Mouse (Mus musculus) lung, postnatal 0 days (tissue): ENCODE data around the gene Parm1. TPM values are rescaled to one million over a fixed set of nuclear protein-coding genes. Genes with fewer than 3 reads are reported as not detected.

Experiments used
- ATAC-seq: fragments of 200-750 bp; cut with Nextera tagmentation; 2 replicates; pipeline ENCODE4 v1.8.0; 2017; ENCODE audit warnings: moderate library complexity
- DNase-seq: peaks from one replicate; pipeline ENCODE4 v3.0.0-alpha.2; 2016; ENCODE audit warnings: low spot score
- H3K27ac ChIP-seq: fragments of 300-500 bp; sonication (generic); 2 replicates; pipeline ENCODE4 v1.5.1; 2014; ENCODE audit warnings: antibody characterized with exemption, mild to moderate bottlenecking, low read length, mixed read lengths
- H3K27me3 ChIP-seq: fragments of 300-500 bp; sonication (generic); replicated peaks from 2 replicates; pipeline ENCODE4 v1.6.1; 2014; ENCODE audit warnings: low read length, mixed read lengths; ENCODE audit not compliant: insufficient read depth
- H3K36me3 ChIP-seq: fragments of 300-500 bp; sonication (generic); 2 replicates; pipeline ENCODE4 v1.6.1; 2014; ENCODE audit warnings: low read length, mixed read lengths; ENCODE audit not compliant: insufficient read depth
- H3K4me1 ChIP-seq: fragments of 300-500 bp; sonication (generic); 2 replicates; pipeline ENCODE4 v1.6.1; 2014; ENCODE audit warnings: antibody characterized with exemption, low read depth, low read length, mixed read lengths; ENCODE audit not compliant: insufficient read depth
- H3K4me2 ChIP-seq: fragments of 300-500 bp; sonication (generic); replicated peaks from 2 replicates; pipeline ENCODE4 v1.6.1; 2014; ENCODE audit warnings: low read depth, mild to moderate bottlenecking, low read length, moderate library complexity, mixed read lengths
- H3K4me3 ChIP-seq: fragments of 300-500 bp; sonication (generic); 2 replicates; pipeline ENCODE4 v1.5.1; 2014; ENCODE audit warnings: low read depth, low read length
- H3K9ac ChIP-seq: fragments of 300-500 bp; sonication (generic); replicated peaks from 2 replicates; pipeline ENCODE4 v1.6.1; 2014; ENCODE audit warnings: low read depth, mild to moderate bottlenecking
- H3K9me3 ChIP-seq: fragments of 300-500 bp; sonication (generic); 2 replicates; pipeline ENCODE4 v1.6.1; 2016; ENCODE audit warnings: low read length, mixed read lengths
- CTCF ChIP-seq: IDR thresholded peaks from 2 replicates; pipeline ENCODE4 v1.5.1; 2016; ENCODE audit warnings: antibody characterized with exemption, mild to moderate bottlenecking
- EP300 ChIP-seq: IDR thresholded peaks from 2 replicates; pipeline ENCODE4 v1.6.1; 2016; ENCODE audit warnings: antibody characterized with exemption, mild to moderate bottlenecking, control low read depth
- WGBS: fragments of 180-500 bp; shearing (Covaris S2); extraction: QIAGEN DNeasy Blood & Tissue Kit; methylation state at CpG from one replicate; pipeline ENCODE4 v1.1.7; 2014; 5-methylcytosine and 5-hydroxymethylcytosine counted together
- polyA plus RNA-seq: library from polyadenylated mRNA; unstranded; fragments of >200 nt; fragmentation: Nextera tagmentation; extraction: Ambion mirVana; gene quantifications from 2 replicates; pipeline ENCODE4 v1.2.1, GENCODE M21; 2015

Gene Parm1
- polyA plus RNA-seq, result 5.0 and 6.4 TPM in 2 replicates

- Histone ChIP-seq H3K4me3 (peak within 1 kb of the TSS; percentile 38), H3K4me1 (peaks cover 11% of the 10 kb centered on the region; the same call in 1 of the 2 replicates), H3K4me2 (peak within 1 kb of the TSS; percentile 57), H3K27me3 (0 out of 2 replicates have a peak, but pooled peaks cover 11% of the 10 kb centered on the region), H3K36me3 (no peaks in the 10 kb centered on the region), H3K27ac (no peak within 1 kb of the TSS), H3K9me3 (no peaks in the 10 kb centered on the region), H3K9ac (no peak within 1 kb of the TSS)
- ATAC-seq (peak; percentile 99), DNase-seq (peak; percentile 94)
- TF ChIP-seq EP300 (no peak), CTCF (peak; percentile 86)
- WGBS, result 2% methylated on average over 46 of the region's 48 CpGs
These were observed at the start of gene Parm1 for GRCm38 (mm10) chr5:91517480-91518301. Parm1 (plus strand) TSS chr5:91517615.

GRCm38 (mm10) chr5:91475241-91475640 is 42.2 kb upstream of the Parm1 start:
- no peaks in the 10 kb centered on the region for H3K36me3 ChIP-seq
- H3K4me2 ChIP-seq, result no peak overlapping the region
- no peaks in the 10 kb centered on the region for H3K9me3 ChIP-seq
- no peak for DNase-seq
- ATAC-seq, result no peak
- no peaks in the 10 kb centered on the region for H3K4me1 ChIP-seq
- TF ChIP-seq EP300 (no peak), CTCF (no peak)
- H3K27ac ChIP-seq, result no peak overlapping the region
- H3K27me3 ChIP-seq, result no peaks in the 10 kb centered on the region
- no peak overlapping the region for H3K4me3 ChIP-seq
- no peak overlapping the region for H3K9ac ChIP-seq
- 94% methylated on average over 7 of the region's 7 CpGs for WGBS

DNA sequence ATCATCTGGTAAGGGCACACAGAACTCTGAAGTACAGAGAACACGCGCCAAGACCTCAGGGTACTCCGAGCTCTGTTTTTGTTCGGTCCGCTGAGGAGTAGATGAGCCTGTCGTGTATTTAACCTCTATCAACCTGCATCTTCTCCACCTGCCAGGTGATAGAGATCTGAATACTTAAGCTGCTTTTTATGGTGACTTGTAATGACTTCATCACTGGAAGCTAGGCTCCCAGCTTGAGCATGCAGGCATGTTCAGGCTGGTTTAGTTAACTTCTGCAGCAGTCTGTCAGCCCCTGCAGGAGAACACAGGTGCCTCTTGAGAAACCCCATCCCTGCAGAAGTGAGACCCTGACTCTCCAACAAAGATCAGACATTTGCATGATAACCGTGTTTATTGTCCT is 40.6 kb upstream of the Parm1 start:
- Histone ChIP-seq H3K27me3 (no peaks in the 10 kb centered on the region), H3K27ac (no peak overlapping the region), H3K9me3 (no peaks in the 10 kb centered on the region), H3K4me3 (no peak overlapping the region), H3K36me3 (no peaks in the 10 kb centered on the region), H3K4me1 (no peaks in the 10 kb centered on the region), H3K9ac (no peak overlapping the region), H3K4me2 (no peak overlapping the region)
- no peak for DNase-seq
- TF ChIP-seq CTCF (no peak), EP300 (no peak)
- WGBS, result 79% methylated on average over 7 of the region's 7 CpGs
- ATAC-seq, result no peak

DNA sequence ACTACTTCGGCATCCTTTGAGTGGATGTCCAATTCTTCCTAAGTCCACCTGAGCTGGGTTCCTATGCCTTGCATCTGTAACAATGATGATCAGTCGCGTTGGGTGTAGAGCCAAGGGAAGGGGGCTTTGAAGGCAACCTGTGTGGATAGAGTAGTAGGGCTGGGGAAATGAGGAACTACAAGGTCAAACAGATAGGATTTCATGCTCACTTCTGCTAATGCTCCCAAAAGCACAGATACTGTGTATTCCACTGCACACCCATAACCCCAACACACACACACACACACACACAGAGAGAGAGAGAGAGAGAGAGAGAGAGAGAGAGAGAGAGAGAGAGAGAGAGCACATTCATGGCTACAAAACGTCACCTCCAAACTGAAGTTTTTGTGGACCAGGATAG is 38.7 kb upstream of the Parm1 start:
- H3K27ac ChIP-seq, result no peak overlapping the region
- ATAC-seq (no peak), DNase-seq (no peak)
- WGBS, result 86% methylated on average over 4 of the region's 4 CpGs
- H3K4me1 ChIP-seq, result no peaks in the 10 kb centered on the region
- no peaks in the 10 kb centered on the region for H3K27me3 ChIP-seq
- H3K4me3 ChIP-seq, result no peak overlapping the region
- no peaks in the 10 kb centered on the region for H3K36me3 ChIP-seq
- H3K9me3 ChIP-seq, result no peaks in the 10 kb centered on the region
- H3K9ac ChIP-seq, result no peak overlapping the region
- H3K4me2 ChIP-seq, result no peak overlapping the region
- TF ChIP-seq EP300 (no peak), CTCF (no peak)

- Histone ChIP-seq H3K36me3 (no peaks in the 10 kb centered on the region), H3K27me3 (no peaks in the 10 kb centered on the region), H3K27ac (no peak overlapping the region), H3K9ac (no peak overlapping the region), H3K9me3 (no peaks in the 10 kb centered on the region), H3K4me3 (no peak overlapping the region), H3K4me1 (no peaks in the 10 kb centered on the region), H3K4me2 (no peak overlapping the region)
- no peak for TF ChIP-seq CTCF
- TF ChIP-seq EP300, result no peak
- ATAC-seq (no peak), DNase-seq (no peak)
- WGBS, result 63% methylated on average over 1 of the region's 1 CpGs
These were observed 37.3 kb upstream of the Parm1 start for GRCm38 (mm10) chr5:91480129-91480528.

GRCm38 (mm10) chr5:91484324-91484723 is 33.1 kb upstream of the Parm1 start:
- H3K27me3 ChIP-seq, result no peaks in the 10 kb centered on the region
- H3K4me3 ChIP-seq, result no peak overlapping the region
- H3K9ac ChIP-seq, result no peak overlapping the region
- no peak overlapping the region for H3K4me2 ChIP-seq
- WGBS, result 91% methylated on average over 1 of the region's 1 CpGs
- TF ChIP-seq CTCF, result no peak
- TF ChIP-seq EP300, result no peak
- H3K9me3 ChIP-seq, result no peaks in the 10 kb centered on the region
- DNase-seq (no peak), ATAC-seq (no peak)
- no peak overlapping the region for H3K27ac ChIP-seq
- H3K4me1 ChIP-seq, result no peaks in the 10 kb centered on the region
- no peaks in the 10 kb centered on the region for H3K36me3 ChIP-seq
